Mouse (Mus musculus) hindbrain, embryonic 15.5 days (tissue): ENCODE data around the gene Bak1. TPM values are rescaled to one million over a fixed set of nuclear protein-coding genes. Genes with fewer than 3 reads are reported as not detected.
A peak's percentile ranks its signal among the peaks of the same experiment; 100 is the strongest.

Experiments
- ATAC-seq: fragments of 200-750 bp; cut with Nextera tagmentation; 2 replicates; pipeline ENCODE4 v1.8.0; 2017; ENCODE audit warnings: low read depth, moderate number of reproducible peaks, moderate TSS enrichment; ENCODE audit not compliant: low FRiP score
- H3K27ac ChIP-seq: fragments of 300-500 bp; sonication (generic); replicated peaks from 2 replicates; pipeline ENCODE4 v1.5.1; 2015; ENCODE audit warnings: mild to moderate bottlenecking, inconsistent platforms
- H3K27me3 ChIP-seq: fragments of 300-500 bp; sonication (generic); 2 replicates; pipeline ENCODE4 v1.6.1; 2015; ENCODE audit warnings: control low read depth, inconsistent platforms
- H3K36me3 ChIP-seq: fragments of 300-500 bp; sonication (generic); 2 replicates; pipeline ENCODE4 v1.6.1; 2015; ENCODE audit warnings: control low read depth, inconsistent platforms
- H3K4me1 ChIP-seq: fragments of 300-500 bp; sonication (generic); replicated peaks from 2 replicates; pipeline ENCODE4 v1.6.1; 2015; ENCODE audit warnings: control low read depth, inconsistent platforms
- H3K4me2 ChIP-seq: fragments of 300-500 bp; sonication (generic); 2 replicates; pipeline ENCODE4 v1.6.1; 2015; ENCODE audit warnings: moderate library complexity, mild to moderate bottlenecking, inconsistent platforms
- H3K4me3 ChIP-seq: fragments of 300-500 bp; sonication (generic); 2 replicates; pipeline ENCODE4 v1.5.1; 2015; ENCODE audit warnings: mild to moderate bottlenecking, inconsistent platforms
- H3K9ac ChIP-seq: fragments of 300-500 bp; sonication (generic); 2 replicates; pipeline ENCODE4 v1.6.1; 2015; ENCODE audit warnings: inconsistent platforms
- H3K9me3 ChIP-seq: fragments of 300-500 bp; sonication (generic); 2 replicates; pipeline ENCODE4 v1.6.1; 2016; ENCODE audit warnings: control low read depth, inconsistent platforms
- WGBS: fragments of 180-500 bp; shearing (Covaris S2); methylation state at CpG from one replicate; pipeline ENCODE4 v1.1.7; 2015; 5-methylcytosine and 5-hydroxymethylcytosine counted together
- polyA plus RNA-seq: library from polyadenylated mRNA; unstranded; fragments of >200 nt; fragmentation: Nextera tagmentation; extraction: Ambion mirVana; gene quantifications from 2 replicates; pipeline ENCODE4 v1.2.1, GENCODE M21; 2015

The Bak1 gene
- polyA plus RNA-seq, result 4.1 and 4.5 TPM in 2 replicates

- Histone ChIP-seq H3K27ac (peak within 1 kb of the TSS; percentile 84), H3K4me1 (peaks cover 25% of the 10 kb centered on the region), H3K27me3 (no peaks in the 10 kb centered on the region), H3K9me3 (no peaks in the 10 kb centered on the region), H3K4me3 (peak within 1 kb of the TSS; percentile 67), H3K9ac (peak within 1 kb of the TSS; percentile 91), H3K4me2 (peak within 1 kb of the TSS; percentile 86), H3K36me3 (peaks cover 18% of the 10 kb centered on the region)
- WGBS, result 60% methylated on average over 2 of the region's 4 CpGs
- ATAC-seq, result 0 out of 2 replicates have a peak, but pooled peaks have one; percentile 1
Measured at GRCm38 (mm10) chr17:27028909-27029308, at the start of gene Bak1. Gene Bak1, minus strand, starts transcription at chr17:27029009.

GRCm38 (mm10) chr17:27078499-27078898 is 49.7 kb upstream of the Bak1 start:
- 86% methylated on average over 6 of the region's 6 CpGs for WGBS
- H3K4me2 ChIP-seq, result no peak overlapping the region
- H3K36me3 ChIP-seq, result no peaks in the 10 kb centered on the region
- ATAC-seq, result no peak
- 0 out of 2 replicates have a peak, but pooled peaks cover 3% of the 10 kb centered on the region for H3K4me1 ChIP-seq
- no peak overlapping the region for H3K4me3 ChIP-seq
- no peak overlapping the region for H3K9ac ChIP-seq
- no peaks in the 10 kb centered on the region for H3K9me3 ChIP-seq
- no peak overlapping the region for H3K27ac ChIP-seq
- no peaks in the 10 kb centered on the region for H3K27me3 ChIP-seq

GRCm38 (mm10) chr17:27077920-27078319 is 49.1 kb upstream of the Bak1 start:
- Histone ChIP-seq H3K36me3 (no peaks in the 10 kb centered on the region), H3K4me3 (no peak overlapping the region), H3K9me3 (no peaks in the 10 kb centered on the region), H3K27ac (no peak overlapping the region), H3K27me3 (no peaks in the 10 kb centered on the region), H3K4me2 (no peak overlapping the region), H3K4me1 (no peaks in the 10 kb centered on the region), H3K9ac (no peak overlapping the region)
- ATAC-seq, result no peak
- 86% methylated on average over 6 of the region's 6 CpGs for whole genome bisulfite sequencing

GRCm38 (mm10) chr17:27077133-27077532 is 48.3 kb upstream of the Bak1 start:
- 96% methylated on average over 7 of the region's 7 CpGs for WGBS
- no peak for ATAC-seq
- no peak overlapping the region for H3K4me2 ChIP-seq

GRCm38 (mm10) chr17:27074849-27075745 is 46.3 kb upstream of the Bak1 start:
- Histone ChIP-seq H3K9ac (no peak overlapping the region), H3K36me3 (no peaks in the 10 kb centered on the region), H3K27me3 (no peaks in the 10 kb centered on the region), H3K9me3 (no peaks in the 10 kb centered on the region), H3K27ac (no peak overlapping the region), H3K4me3 (no peak overlapping the region), H3K4me1 (0 out of 2 replicates have a peak, but pooled peaks cover under 1% of the 10 kb centered on the region), H3K4me2 (no peak overlapping the region)
- ATAC-seq, result no peak
- 79% methylated on average over 17 of the region's 17 CpGs for WGBS

More at GRCm38 (mm10) chr17:27077133-27077532, 48.3 kb upstream of the Bak1 start:
- Histone ChIP-seq H3K4me1 (no peaks in the 10 kb centered on the region), H3K27ac (no peak overlapping the region), H3K27me3 (no peaks in the 10 kb centered on the region), H3K4me3 (no peak overlapping the region), H3K36me3 (no peaks in the 10 kb centered on the region), H3K9ac (no peak overlapping the region), H3K9me3 (no peaks in the 10 kb centered on the region)

- Histone ChIP-seq H3K27ac (no peak overlapping the region), H3K27me3 (no peaks in the 10 kb centered on the region), H3K9me3 (no peaks in the 10 kb centered on the region), H3K9ac (no peak overlapping the region), H3K4me3 (no peak overlapping the region), H3K4me1 (0 out of 2 replicates have a peak, but pooled peaks cover 7% of the 10 kb centered on the region), H3K36me3 (no peaks in the 10 kb centered on the region), H3K4me2 (no peak overlapping the region)
- no peak for ATAC-seq
- 72% methylated on average over 6 of the region's 6 CpGs for WGBS
Measured at GRCm38 (mm10) chr17:27074236-27074635, 45.4 kb upstream of the Bak1 start.

GRCm38 (mm10) chr17:27073778-27074177 is 45.0 kb upstream of the Bak1 start:
- no peaks in the 10 kb centered on the region for H3K36me3 ChIP-seq
- no peak overlapping the region for H3K4me3 ChIP-seq
- H3K9ac ChIP-seq, result no peak overlapping the region
- 71% methylated on average over 9 of the region's 9 CpGs for WGBS
- H3K27ac ChIP-seq, result no peak overlapping the region
- no peak overlapping the region for H3K4me2 ChIP-seq
- no peaks in the 10 kb centered on the region for H3K9me3 ChIP-seq
- 0 out of 2 replicates have a peak, but pooled peaks cover 8% of the 10 kb centered on the region for H3K4me1 ChIP-seq
- ATAC-seq, result no peak
- H3K27me3 ChIP-seq, result no peaks in the 10 kb centered on the region

- H3K9ac ChIP-seq, result no peak overlapping the region
- no peak for ATAC-seq
- no peaks in the 10 kb centered on the region for H3K36me3 ChIP-seq
- H3K4me3 ChIP-seq, result no peak overlapping the region
- no peak overlapping the region for H3K4me2 ChIP-seq
- no peaks in the 10 kb centered on the region for H3K27me3 ChIP-seq
- 69% methylated on average over 5 of the region's 5 CpGs for whole genome bisulfite sequencing
- H3K4me1 ChIP-seq, result 0 out of 2 replicates have a peak, but pooled peaks cover 8% of the 10 kb centered on the region
- H3K9me3 ChIP-seq, result no peaks in the 10 kb centered on the region
- no peak overlapping the region for H3K27ac ChIP-seq
Measured at GRCm38 (mm10) chr17:27073126-27073525, 44.3 kb upstream of the Bak1 start.

- 89% methylated on average over 8 of the region's 8 CpGs for WGBS
- H3K9me3 ChIP-seq, result no peaks in the 10 kb centered on the region
- no peak for ATAC-seq
Measured at GRCm38 (mm10) chr17:27072363-27072762, 43.6 kb upstream of the Bak1 start.

GRCm38 (mm10) chr17:27071630-27072029 is 42.8 kb upstream of the Bak1 start:
- no peak overlapping the region for H3K27ac ChIP-seq
- H3K36me3 ChIP-seq, result no peaks in the 10 kb centered on the region
- no peaks in the 10 kb centered on the region for H3K27me3 ChIP-seq
- H3K9ac ChIP-seq, result no peak overlapping the region
- 0 out of 2 replicates have a peak, but pooled peaks cover 8% of the 10 kb centered on the region for H3K4me1 ChIP-seq
- 50% methylated on average over 6 of the region's 6 CpGs for WGBS
- H3K4me3 ChIP-seq, result no peak overlapping the region
- no peaks in the 10 kb centered on the region for H3K9me3 ChIP-seq
- no peak overlapping the region for H3K4me2 ChIP-seq
- ATAC-seq, result no peak

More at GRCm38 (mm10) chr17:27072363-27072762, 43.6 kb upstream of the Bak1 start:
- Histone ChIP-seq H3K9ac (no peak overlapping the region), H3K27ac (no peak overlapping the region), H3K4me3 (no peak overlapping the region), H3K36me3 (no peaks in the 10 kb centered on the region), H3K27me3 (no peaks in the 10 kb centered on the region), H3K4me1 (0 out of 2 replicates have a peak, but pooled peaks cover 8% of the 10 kb centered on the region), H3K4me2 (no peak overlapping the region)

GRCm38 (mm10) chr17:27070913-27071312 is 42.1 kb upstream of the Bak1 start:
- Histone ChIP-seq H3K4me3 (no peak overlapping the region), H3K27ac (no peak overlapping the region), H3K9me3 (no peaks in the 10 kb centered on the region), H3K27me3 (no peaks in the 10 kb centered on the region), H3K4me2 (no peak overlapping the region), H3K36me3 (no peaks in the 10 kb centered on the region), H3K9ac (no peak overlapping the region), H3K4me1 (0 out of 2 replicates have a peak, but pooled peaks cover 8% of the 10 kb centered on the region)
- WGBS, result 90% methylated on average over 7 of the region's 7 CpGs
- no peak for ATAC-seq

GRCm38 (mm10) chr17:27069071-27069470 is 40.3 kb upstream of the Bak1 start:
- Histone ChIP-seq H3K27ac (no peak overlapping the region), H3K9ac (no peak overlapping the region), H3K36me3 (no peaks in the 10 kb centered on the region), H3K4me1 (0 out of 2 replicates have a peak, but pooled peaks cover 8% of the 10 kb centered on the region), H3K27me3 (no peaks in the 10 kb centered on the region), H3K4me2 (no peak overlapping the region), H3K4me3 (no peak overlapping the region), H3K9me3 (no peaks in the 10 kb centered on the region)
- no peak for ATAC-seq
- WGBS, result 98% methylated on average over 3 of the region's 5 CpGs
